Mouse (Mus musculus) ZHBTc4 (cell line): Measurements from ENCODE around the gene Maml2.
A peak's percentile ranks its signal among the peaks of the same experiment; 100 is the strongest.

Experiments
- DNase-seq: peaks from one replicate; pipeline ENCODE4 v3.0.0-alpha.2; 2011; ENCODE audit warnings: low read depth, low spot score

The Maml2 gene

DNA sequence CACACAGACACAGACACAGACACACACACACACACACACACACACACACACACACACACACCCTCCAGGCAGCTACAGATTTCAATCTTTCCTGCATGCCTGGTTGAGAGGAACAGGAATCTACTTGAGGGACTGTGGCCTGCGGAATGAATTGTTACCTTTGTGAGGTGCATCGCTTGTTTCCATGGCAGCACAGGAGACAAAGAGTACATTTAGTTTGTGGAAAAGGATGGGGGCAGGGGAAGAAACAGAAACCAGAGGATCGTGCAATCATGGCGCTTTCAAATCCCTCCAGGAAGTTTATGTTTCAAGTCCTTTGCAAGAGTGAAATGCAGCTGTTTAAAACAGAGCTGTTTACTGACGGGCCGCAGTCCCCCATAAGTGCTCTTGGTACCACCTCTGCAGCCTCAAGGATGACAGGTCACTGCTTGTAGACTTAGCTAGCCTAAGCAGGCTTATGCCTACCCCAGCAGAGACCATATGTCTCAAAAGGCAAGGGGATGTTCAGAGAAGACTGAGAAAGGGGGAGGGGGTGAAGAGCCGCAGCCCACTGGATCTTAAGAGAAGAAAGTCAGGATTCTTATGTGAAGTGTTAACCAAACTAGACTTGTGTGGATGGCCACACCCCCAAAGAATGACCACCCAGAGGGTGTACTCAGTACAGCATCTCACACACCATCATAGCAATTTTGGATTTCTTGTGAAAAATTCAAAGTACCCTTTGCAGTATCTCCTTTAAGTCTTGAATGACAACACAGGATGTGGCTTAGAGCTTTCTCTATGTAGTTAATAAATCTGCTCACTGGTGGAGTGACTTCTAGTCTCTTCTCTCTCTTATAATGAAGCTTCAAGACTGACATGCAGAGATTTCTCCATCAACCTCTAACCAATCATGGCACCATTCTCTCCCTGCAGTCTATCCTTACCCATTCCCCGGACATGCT is 315.8 kb downstream of the Maml2 start:
- peak; percentile 30 for DNase-seq

DNA sequence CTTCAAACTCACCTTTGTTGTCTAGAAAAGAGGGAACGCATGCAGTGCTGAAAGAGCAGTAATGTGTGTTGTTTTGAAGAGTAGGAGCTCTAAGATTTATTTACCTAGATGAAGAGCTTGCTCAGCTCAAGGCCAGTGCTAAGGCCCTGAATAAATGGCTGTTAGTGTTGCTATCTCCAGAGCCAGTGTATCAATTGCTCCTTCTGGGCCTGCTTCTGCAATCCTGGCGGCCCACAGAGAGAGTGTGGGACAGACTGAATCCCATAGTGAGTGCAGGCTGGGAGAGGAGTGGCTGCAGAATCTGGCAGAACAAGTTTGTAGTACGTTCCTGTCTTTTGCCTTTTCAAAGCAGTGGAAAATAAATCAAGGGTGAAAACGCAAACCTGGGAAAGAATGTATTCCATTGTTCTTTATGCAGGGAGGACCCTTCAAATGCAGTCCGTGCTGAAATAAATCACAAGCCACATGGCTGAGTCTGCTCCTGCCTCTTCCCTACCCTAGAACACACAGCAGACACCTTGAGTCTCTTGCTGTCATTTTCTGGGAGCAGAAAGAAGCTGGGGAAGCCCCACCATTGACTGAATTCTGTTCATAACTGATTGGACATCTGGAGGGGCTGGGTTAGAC is 318.7 kb downstream of the Maml2 start:
- no peak for DNase-seq

GRCm38 (mm10) chr9:13620794-13621193 is 323.0 kb downstream of the Maml2 start:
- DNase-seq = no peak

GRCm38 (mm10) chr9:13621941-13622340 is 324.2 kb downstream of the Maml2 start:
- no peak for DNase-seq

- DNase-seq = no peak
Observed at GRCm38 (mm10) chr9:13622426-13622825, 324.7 kb downstream of the Maml2 start.

DNA sequence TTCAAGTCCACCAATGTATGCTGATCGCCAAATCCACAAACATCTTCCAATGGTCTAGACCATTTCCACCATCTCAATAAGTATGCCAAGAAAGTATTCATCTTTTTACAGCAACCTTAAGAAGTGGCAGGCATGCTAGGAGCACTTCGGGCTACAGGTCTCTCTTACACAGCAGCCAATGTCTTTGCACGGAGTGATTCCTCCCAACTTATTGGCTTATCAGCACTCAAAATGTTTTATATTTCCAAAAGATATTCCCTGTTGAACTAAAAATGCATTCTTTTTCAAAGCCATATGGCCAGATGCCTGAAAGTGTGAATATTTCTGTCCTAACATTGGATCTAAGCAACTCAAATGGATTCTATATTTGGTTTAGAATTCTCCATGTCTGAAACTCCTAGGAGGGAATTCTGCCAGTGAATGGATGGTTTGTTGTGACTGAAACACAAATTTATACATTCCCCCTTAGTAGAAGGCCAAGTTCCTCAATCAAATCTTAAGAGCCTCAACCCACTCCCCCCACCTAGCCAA is 326.2 kb downstream of the Maml2 start:
- no peak for DNase-seq

- DNase-seq = no peak
Observed at GRCm38 (mm10) chr9:13624780-13625179, 327.0 kb downstream of the Maml2 start.

GRCm38 (mm10) chr9:13625215-13625614 is 327.5 kb downstream of the Maml2 start:
- DNase-seq = no peak

GRCm38 (mm10) chr9:13626480-13626879 is 328.7 kb downstream of the Maml2 start:
- DNase-seq = no peak

GRCm38 (mm10) chr9:13633371-13633770 is 335.6 kb downstream of the Maml2 start:
- no peak for DNase-seq

DNA sequence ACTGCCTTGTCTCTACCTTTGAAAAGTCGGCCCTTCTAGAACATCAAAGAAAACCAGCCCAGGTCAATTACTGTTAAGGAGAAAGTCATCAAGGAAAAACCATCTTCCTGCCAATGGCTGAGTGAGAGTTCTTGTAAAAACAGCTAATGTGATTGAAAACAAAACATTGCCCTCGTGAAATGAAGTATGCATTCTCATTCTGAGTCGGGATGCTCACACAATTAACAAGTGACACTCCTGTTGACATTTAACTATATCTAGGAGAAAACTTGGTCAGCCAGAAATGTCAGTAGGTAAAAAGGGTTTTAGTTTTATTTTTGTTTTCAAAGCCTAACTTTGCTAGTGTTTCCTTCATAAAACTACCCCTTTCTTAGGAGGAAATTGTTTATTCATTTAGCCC is 341.9 kb downstream of the Maml2 start:
- no peak for DNase-seq

- no peak for DNase-seq
Observed at GRCm38 (mm10) chr9:13645153-13645552, 347.4 kb downstream of the Maml2 start.

- no peak for DNase-seq
Observed at GRCm38 (mm10) chr9:13651065-13651464, 353.3 kb downstream of the Maml2 start.

GRCm38 (mm10) chr9:13651828-13652227 is 354.1 kb downstream of the Maml2 start:
- no peak for DNase-seq

GRCm38 (mm10) chr9:13652389-13652877 is 354.7 kb downstream of the Maml2 start:
- DNase-seq = peak; percentile 33

- DNase-seq = peak; percentile 53
Observed at GRCm38 (mm10) chr9:13652917-13653316, 355.2 kb downstream of the Maml2 start.

- peak; percentile 30 for DNase-seq
Observed at GRCm38 (mm10) chr9:13661768-13662623, 364.2 kb downstream of the Maml2 start.

DNA sequence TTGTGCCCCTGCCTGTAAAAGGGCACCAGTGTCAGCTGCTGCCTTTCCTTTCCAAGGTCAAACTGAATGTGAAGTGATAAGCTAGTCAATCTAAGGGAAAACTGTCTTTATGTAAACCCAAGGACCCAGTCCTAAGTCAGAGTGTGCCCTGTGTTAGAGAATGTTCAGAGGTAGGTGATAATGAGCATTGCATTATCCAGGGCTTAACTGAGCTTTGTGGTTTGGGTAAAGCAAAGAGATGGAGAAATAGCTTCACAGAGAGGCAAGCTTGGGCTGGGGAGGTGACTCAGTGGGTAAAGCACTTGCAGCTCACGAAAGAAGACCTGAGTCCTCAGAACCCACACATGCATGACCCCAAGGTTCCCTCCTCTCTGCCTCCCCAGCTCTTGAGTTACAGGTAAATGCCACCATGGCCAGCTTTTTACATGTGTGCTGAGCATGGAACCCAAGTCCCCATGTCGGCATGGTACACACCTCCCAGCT is 367.8 kb downstream of the Maml2 start:
- no peak for DNase-seq

GRCm38 (mm10) chr9:13667955-13668354 is 370.2 kb downstream of the Maml2 start:
- DNase-seq = no peak

DNA sequence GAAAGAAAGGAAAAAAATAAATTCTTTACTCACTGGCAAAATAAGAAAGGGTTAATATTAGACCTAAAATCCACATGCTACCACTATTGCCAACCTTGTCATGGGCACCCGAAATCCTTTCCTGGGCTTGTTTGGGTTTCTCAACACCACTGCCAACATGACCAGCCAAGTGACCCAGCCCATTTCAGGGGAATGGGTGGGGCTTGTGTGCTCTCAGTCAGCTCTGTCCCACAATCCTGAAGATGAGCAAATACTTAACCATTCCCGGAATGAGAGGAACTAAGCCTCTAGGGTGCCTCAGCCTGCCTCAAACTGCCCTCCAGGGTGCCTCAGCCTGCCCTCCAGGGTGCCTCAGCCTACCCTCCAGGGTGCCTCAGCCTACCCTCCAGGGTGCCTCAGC is 371.0 kb downstream of the Maml2 start:
- peak; percentile 26 for DNase-seq

GRCm38 (mm10) chr9:13671125-13671769 is 373.5 kb downstream of the Maml2 start:
- no peak for DNase-seq
